Mouse (Mus musculus) ES-Bruce4 (cell line): ENCODE results near the gene Slc22a18.

Experiments used
- CTCF ChIP-seq: IDR thresholded peaks from one replicate; pipeline ENCODE4 v1.8.1; 2011; ENCODE audit warnings: low read depth, low read length
- EP300 ChIP-seq: IDR thresholded peaks from 2 replicates; pipeline ENCODE4 v1.6.1; 2011; ENCODE audit warnings: low read depth, low read length; ENCODE audit not compliant: insufficient read depth

DNA sequence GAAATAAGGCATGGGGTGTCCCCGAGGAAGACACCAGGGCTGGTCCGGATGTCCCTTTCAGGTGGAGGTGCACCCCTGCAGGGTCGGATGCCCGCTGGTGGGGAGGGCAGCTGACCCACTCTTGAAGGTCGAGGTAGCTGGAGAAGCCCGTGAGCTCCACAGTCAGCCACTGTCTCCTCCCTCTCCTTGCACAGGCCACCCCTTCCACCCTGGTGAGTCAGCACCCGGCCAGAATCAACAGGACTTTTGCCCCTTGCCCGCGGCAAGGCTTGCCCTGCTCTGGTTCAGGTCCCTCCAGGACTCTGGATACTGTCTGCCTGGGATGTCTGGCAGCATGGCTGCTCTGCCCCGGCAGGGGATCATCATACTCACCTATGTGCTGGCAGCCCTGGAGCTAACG, 2.3 kb downstream of the Slc22a18 start:
- TF ChIP-seq CTCF (no peak), EP300 (no peak)
